Mouse (Mus musculus) right cerebral cortex, adult 2 months (tissue): Measurements from ENCODE around the gene Trim25.
"Not testable (repeated sequence)": the region's sequence is repeated elsewhere in the genome, so short reads cannot be mapped to it uniquely, and the experiment has no call there.

Experiments used
- DNase-seq, 2 experiments: peaks; one replicate each; pipeline ENCODE4 v3.0.0; 2021 to 2022; ENCODE audit warnings: low spot score in 2 of 2

Trim25 gene

DNA sequence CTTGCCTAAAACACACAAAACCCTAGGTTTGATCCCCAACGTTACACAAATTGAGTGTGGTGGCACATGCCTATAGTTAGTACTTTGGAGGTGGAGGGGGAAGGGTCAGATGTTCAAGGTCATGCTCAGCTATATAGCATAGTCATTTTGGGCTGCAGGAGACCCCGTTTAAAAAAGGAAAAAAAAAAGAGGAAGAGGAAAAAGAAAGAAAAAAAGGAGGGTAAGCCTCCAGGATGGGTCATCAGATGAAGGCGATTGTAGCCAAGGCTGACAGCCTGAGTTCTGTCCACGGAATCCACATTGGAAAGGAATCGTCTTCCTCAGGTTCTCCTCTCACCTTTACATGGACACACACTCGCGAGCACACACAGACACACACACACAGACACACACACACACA lies 4.7 kb upstream of the Trim25 start:
- DNase-seq: no peak

DNA sequence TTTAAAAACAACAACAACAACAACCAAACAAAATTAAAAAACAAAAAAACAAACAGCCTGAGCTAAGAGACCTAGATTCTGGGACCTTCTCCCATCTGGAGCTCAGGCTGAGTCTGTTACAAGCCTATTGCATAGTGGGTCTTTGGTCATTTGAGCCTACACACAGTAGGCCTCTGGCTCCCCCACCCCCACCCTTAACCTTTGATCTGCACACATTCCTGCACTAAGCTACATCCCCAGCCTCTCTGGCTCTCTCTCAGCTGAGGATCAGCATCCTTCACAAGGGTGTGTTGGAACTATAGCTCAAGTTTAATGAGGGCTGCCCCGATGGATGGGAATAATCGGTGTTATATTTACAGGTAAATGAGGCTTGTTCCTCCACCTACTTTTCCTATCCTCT lies 3.6 kb upstream of the Trim25 start:
- no peak for DNase-seq

DNA sequence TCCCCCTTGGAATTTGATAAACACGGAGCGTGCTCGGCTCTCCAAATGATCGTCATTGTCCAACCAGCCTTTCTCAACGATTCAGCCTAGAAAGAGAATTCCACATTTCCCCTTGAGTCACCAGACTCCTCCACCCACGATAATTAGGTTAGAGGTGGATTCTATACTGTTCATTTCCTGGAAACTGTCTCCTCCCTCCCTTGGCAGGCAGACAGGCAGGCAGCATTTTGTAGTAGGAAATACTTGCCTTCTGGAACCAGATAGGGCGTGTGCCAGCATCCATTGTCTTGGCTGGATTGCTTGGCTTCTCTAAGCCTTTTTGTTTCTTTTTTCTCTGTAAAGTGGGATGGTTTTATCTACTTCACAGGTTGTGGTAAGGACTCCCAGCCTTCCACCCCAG lies 2.7 kb upstream of the Trim25 start:
- no peak for DNase-seq

- not testable (repeated sequence) for DNase-seq
These were observed 1.8 kb upstream of the Trim25 start for GRCm38 (mm10) chr11:88997343-88997742.

- DNase-seq: no peak
These were observed 770 bp upstream of the Trim25 start for GRCm38 (mm10) chr11:88998406-88998805.

- DNase-seq: no peak
These were observed 749 bp downstream of the Trim25 start for GRCm38 (mm10) chr11:88999723-89000526.

- no peak for DNase-seq
These were observed 1.3 kb downstream of the Trim25 start for GRCm38 (mm10) chr11:89000527-89000819.

- DNase-seq: no peak
These were observed 2.4 kb downstream of the Trim25 start for GRCm38 (mm10) chr11:89001569-89001968.

DNA sequence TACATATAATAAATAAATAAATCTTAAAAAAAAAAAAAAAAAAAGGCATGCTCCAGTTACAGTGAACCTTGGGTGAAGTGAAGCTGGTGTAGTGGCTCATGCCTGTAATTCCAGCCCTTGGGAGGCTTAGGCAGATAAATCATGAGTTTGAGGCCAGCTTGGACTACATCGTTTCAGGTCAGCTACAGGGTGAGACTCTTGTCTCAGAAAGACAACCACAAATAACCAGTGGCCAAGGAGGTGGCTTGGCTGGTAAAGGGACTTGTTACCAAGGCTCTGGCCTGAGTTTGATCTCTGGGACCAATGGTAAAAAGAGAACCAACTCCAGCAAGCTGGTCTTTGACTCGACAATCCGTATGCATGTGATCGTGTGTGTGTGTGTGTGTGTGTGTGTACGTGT lies 2.9 kb downstream of the Trim25 start:
- DNase-seq: no peak

DNA sequence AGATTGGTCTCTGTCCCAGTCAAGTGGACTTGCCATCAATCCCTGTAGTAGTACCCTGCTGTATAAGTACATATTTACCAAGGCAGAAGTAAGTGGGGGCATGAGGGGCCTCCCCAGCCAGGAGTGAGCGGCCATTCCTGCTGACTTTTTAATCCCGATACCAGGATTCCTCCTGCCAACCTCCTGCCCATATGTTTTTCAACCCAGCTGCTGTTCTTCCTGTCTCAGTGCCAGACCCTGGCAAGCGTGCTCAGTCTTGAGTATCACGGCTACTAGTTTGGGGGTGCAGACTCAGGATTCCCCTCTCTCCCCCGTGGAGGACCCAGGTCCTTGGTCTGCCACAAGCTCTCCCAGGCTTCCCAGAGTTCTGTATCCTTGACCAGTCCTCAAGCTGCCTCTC lies 3.4 kb downstream of the Trim25 start:
- no peak for DNase-seq

- no peak for DNase-seq
These were observed 3.9 kb downstream of the Trim25 start for GRCm38 (mm10) chr11:89003078-89003477.

- no peak for DNase-seq
These were observed 4.5 kb downstream of the Trim25 start for GRCm38 (mm10) chr11:89003726-89004125.

- DNase-seq: no peak
These were observed 6.3 kb downstream of the Trim25 start for GRCm38 (mm10) chr11:89005473-89005872.

DNA sequence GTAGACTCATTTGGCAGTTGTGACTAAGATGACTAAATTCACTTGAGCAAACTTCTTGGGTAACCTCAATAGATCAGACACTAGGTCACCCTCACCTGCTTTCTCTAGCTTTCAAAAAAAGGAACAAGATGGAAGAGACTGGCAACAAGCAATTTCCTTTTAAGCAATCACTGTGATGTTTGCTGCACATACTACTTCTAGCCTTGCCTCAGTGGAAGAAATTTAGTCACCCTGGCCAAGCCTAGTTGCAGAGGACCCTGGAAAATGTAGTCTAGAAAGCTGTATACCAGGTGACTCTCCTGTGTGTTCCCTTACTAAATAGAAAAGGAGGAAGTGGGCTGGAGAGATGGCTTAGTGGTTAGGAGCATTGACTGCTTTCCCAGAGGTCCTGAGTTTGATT lies 7.2 kb downstream of the Trim25 start:
- no peak for DNase-seq

DNA sequence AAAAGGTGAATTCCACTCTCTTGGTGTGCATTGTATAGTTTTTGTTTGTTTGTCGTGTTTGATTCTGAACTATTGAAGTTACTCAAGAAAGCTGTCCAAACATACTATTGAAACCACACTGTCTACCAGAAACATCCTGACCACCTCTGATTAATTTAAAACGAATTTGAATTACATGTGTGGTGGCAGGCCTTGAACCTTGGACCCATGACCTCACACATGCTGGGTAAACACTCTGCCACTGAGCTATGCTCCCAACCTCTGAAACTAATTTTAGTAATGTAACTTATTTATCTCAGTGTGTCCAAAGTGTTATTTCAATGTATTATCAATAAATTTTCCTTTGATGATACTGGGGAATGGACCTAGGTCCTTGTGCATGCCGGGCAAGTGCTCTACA lies 8.4 kb downstream of the Trim25 start:
- no peak for DNase-seq

DNA sequence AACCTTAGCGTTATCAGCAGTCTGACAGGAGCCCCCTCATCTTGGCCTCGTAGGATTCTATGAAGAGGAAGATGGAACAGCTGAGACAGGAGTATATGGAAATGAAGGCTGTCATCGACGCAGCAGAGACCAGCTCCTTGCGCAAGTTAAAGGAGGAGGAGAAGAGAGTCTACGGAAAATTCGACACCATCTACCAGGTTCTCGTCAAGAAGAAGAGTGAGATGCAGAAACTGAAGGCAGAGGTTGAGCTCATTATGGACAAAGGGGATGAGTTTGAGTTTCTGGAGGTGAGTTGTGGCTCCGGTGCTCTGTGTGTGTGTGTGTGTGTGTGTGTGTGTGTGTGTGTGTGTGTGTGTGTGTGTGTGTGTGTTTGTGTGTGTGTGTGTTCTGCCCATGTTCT lies 9.9 kb downstream of the Trim25 start:
- no peak for DNase-seq

DNA sequence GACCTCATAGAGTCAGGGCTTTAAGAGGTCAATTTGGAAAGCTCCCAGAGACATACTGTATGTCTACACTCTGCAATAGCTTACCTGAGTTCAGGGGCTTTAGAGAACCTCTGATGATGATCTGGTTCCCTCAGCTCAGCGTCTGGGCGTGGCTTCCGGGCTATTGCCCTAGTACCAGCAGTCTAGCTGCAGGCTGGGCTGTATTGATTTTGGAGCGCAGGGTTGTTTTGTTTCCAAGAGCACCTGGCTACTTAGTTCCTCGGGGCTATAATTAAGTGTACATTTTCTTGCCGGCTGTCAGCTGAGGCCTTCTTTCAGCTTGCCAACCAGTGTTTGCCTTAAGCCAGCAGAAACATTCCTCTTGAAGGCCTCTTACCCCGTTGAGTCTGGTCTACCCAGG lies 10.3 kb downstream of the Trim25 start:
- no peak for DNase-seq

DNA sequence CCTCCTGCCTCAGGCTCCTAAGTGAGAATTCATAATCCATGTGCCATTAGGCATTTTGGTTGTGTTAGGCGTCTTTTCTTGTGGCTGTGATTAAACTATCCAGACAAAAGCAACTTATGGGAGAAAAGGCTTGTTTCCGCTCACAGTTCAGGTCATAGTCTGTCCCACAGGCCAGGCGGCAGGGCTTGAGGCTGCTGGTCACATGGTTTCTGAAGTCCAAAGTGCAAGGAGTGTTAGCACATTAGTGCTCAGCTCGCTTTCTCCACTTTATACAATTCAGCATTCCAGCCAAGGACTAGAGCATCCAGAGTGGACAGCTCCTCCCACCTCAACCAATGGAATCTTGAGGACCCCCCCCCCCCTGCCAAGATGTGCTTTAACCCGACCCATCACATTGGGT lies 13.1 kb downstream of the Trim25 start:
- DNase-seq: no peak

DNA sequence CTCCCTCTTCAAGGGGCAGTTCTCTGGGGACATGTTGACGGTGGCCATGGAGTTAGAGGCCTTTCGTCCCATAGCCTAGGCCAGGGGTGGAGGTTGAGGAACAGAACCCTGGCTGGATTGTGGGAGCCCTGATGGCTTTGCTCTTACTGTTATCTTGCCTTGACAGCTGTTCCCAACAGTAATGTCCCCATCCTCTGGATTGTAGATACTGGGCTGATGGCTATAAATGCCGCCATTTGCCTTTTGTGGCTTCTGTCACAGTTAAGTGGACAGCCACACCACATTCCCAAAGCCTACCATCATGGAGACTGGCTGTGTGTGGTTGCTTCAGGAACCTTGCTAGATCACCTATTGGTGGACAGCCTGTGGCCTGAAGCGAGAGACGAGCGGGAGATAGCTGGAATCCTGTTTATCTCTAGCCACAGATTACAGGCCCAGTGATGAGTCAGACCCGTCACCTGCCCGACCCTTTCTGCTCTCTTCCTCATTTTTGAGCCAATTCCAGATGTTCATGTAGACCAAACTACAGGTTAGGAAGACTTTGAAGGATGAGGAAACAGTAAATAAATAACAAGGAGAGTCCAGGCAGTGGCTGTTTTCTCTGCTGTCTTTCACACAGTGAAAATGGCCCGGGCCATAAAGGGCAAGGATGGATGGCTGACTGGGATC lies 18.5 kb downstream of the Trim25 start:
- no peak for DNase-seq

DNA sequence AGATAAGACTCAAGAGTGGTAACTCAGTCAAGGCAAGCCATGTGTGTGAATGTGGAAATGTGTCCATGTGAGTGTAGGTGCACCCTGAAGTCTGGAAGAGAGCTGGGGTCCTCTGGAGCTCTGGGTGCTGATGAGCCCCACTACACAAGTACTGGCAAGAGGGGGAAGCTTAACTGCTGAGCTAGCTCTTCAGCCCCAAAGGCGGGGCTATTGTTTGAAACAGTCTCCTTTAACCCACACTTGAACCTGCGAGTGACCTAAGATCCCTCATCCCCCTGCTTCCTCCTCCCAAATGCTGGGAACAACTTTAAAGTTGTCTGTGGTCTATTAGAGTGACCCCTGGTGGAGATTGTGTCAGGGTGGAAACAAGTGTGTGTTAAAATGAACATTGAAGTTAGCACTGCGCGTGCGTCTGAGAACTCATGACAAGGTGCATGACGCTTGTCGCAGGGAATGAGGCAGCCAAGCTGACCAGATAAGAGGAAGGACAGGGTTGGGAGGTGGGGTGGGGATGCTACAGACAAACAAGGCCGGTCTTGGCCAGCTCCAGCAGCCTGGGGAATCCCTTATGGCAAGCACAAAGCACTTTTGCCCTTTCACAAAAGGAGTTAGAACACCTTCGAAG lies 21.6 kb downstream of the Trim25 start:
- DNase-seq: no peak

- no peak for DNase-seq
These were observed 22.5 kb downstream of the Trim25 start for GRCm38 (mm10) chr11:89021687-89022086.

DNA sequence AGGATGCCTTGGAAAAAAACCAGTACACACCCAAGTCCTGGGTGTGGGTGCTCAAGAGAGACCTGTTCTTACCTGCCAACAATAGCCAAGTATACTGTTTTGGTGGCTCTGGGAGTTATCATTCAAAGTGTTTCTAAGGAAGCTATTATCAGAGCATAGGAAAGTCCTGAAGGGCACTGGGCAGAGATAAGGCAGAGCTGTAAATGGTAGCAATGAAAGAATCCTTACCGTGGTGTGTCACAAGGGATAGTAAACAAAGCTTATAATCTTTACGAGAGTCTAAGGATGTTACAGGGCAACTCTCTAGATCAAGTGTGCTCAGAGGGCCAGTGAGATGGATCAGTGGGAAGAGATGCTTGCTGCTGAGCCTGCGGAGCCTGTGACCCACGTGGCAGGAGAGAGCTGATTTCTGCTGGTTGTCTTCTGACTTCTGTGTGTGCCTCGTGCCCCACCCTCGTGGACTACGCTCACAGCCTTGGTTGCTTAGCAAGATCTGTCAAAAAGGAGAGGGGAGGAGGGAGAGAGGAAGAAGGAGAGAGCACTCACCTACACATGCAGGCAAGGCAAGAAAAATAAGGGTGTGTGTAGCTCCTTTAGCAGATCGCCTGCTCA lies 23.1 kb downstream of the Trim25 start:
- no peak for DNase-seq

DNA sequence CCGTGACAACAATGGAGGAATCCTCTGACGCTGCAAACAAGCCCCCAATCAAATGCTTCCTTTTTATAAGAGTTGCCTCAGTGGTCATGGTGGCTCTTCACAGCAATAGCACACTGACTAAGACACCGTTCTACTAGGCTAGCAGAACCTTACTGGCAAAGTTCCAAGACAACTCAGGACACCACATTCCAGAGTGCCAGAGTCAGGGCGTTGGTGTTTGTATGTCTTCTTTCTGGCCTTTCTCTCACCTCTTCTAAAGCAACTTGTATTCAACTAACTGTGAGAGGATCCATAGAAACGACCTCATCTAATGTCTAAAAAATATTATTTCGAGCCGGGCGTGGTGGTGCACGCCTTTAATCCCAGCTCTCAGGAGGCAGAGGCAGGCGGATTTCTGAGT lies 24.3 kb downstream of the Trim25 start:
- no peak for DNase-seq
